Mouse (Mus musculus) brain, embryonic 14.5 days (tissue): ENCODE measurements around the gene Atp9a.

Source experiments
- CTCF ChIP-seq: fragments of 200-500 bp; IDR thresholded peaks from 2 replicates; pipeline ENCODE4 v1.5.1; 2012; ENCODE audit warnings: inconsistent platforms, mild to moderate bottlenecking, moderate library complexity, borderline replicate concordance; ENCODE audit not compliant: insufficient read depth, insufficient read length; ENCODE audit errors: extremely low read depth
- POLR2A ChIP-seq: fragments of 200-500 bp; IDR thresholded peaks from 2 replicates; pipeline ENCODE4 v1.6.1; 2012; ENCODE audit warnings: mild to moderate bottlenecking, inconsistent platforms, borderline replicate concordance; ENCODE audit not compliant: poor library complexity, insufficient read depth, insufficient read length, severe bottlenecking; ENCODE audit errors: extremely low read depth

DNA sequence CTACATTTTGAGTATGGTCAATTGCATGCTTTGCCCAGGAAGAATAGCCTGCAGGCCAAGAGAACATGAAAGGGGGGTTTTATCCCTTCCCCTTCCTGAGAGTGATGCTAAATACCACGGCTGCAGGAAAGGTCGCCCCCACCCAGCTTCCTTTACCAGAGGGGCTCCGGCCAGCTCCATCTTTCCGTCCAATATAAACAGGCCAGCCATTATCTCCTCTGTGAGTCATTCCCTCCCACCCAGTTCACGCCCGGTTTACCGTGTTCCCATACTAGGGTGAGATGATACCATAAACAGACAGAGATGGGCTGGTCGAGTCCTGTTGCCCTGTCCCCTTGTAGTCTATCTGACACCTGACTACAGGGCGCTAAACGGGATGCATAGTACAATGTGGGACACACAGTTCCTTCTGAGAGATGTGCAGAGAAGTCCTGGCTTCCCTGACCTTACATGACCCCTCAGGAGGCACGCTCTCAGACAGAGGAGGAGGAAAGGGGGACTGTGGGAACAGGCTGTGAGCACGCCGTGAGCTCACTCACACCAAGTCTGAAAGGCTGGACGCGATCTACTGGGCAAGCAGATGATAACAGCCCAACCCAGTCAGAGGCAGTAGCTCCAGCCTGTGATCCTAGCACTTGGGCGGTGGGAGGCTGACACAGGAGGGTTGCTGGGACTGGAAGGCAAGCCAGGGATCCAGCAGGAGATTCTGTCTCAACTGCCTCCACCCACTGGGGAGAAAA is 85.5 kb downstream of the Atp9a start:
- TF ChIP-seq CTCF = no peak
- TF ChIP-seq POLR2A = no peak
